ENCODE assay signal across 24 mouse cellular contexts in genomic region chr10:93564518-93565090, GRCm38 (mm10). TPM values are rescaled to one million over a fixed set of nuclear protein-coding genes. Genes with fewer than 3 reads are reported as not detected.
DNase-seq lines count a peak whose midpoint lies in the region; ATAC-seq lines count a peak whose summit lies in the region.
"Had no signal": no experiment of that assay in that cellular context is flagged by ENCODE, and none has a peak within 500 bp of the region (broad histone marks: within the 10 kb centered on the region; RNA-seq: fewer than 3 reads in every experiment).

No protein-coding gene starts in this region.

- H3K4me2 ChIP-seq in forebrain, embryonic 14.5 days (ENCODE audit: low read length), result no peak overlapping the region
- H3K4me2 ChIP-seq: embryonic facial prominence, embryonic 12.5 days; forebrain, embryonic 13.5 days had no signal

- peak; percentile 43 for DNase-seq in MEL-GATA-1-ER (ENCODE audit: extremely low read depth, low read depth)
- DNase-seq in adrenal gland, postnatal 14 days, result no peak
- no peak for DNase-seq in cerebellum, postnatal 4 days (ENCODE audit: low spot score in 2 of 2)
- DNase-seq in forebrain, embryonic 14.5 days (ENCODE audit: low spot score), result no peak
- DNase-seq: adrenal gland, adult 8-10 months; adrenal gland, postnatal 25 days; cerebellum, adult 11 months; cerebellum, adult 18-20 months; cerebellum, adult 8-10 months; cerebellum, adult 9-11 months; cerebellum, postnatal 25 days had no signal

- H3K4me1 ChIP-seq in forebrain, embryonic 14.5 days (ENCODE audit: control insufficient read depth, insufficient read depth, low read length), result no peaks in the 10 kb centered on the region
- H3K4me1 ChIP-seq: embryonic facial prominence, embryonic 12.5 days; forebrain, embryonic 13.5 days had no signal

- H3K9ac ChIP-seq in forebrain, embryonic 14.5 days (ENCODE audit: low read length), result no peak overlapping the region
- H3K9ac ChIP-seq: embryonic facial prominence, embryonic 12.5 days; forebrain, embryonic 13.5 days had no signal

- no peaks in the 10 kb centered on the region for H3K9me3 ChIP-seq in forebrain, embryonic 14.5 days (replicated peaks; ENCODE audit: control insufficient read depth, low read length)
- H3K9me3 ChIP-seq: embryonic facial prominence, embryonic 10.5 days; embryonic facial prominence, embryonic 12.5 days; forebrain, embryonic 13.5 days; G1E had no signal

- H3K27me3 ChIP-seq in forebrain, embryonic 14.5 days (replicated peaks; ENCODE audit: control insufficient read depth, insufficient read depth, low read length), result no peaks in the 10 kb centered on the region
- H3K27me3 ChIP-seq: CH12.LX; embryonic facial prominence, embryonic 12.5 days; forebrain, embryonic 13.5 days; Patski had no signal

- H3K36me3 ChIP-seq in forebrain, embryonic 14.5 days (ENCODE audit: control insufficient read depth, insufficient read depth, low read length), result no peaks in the 10 kb centered on the region
- H3K36me3 ChIP-seq: embryonic facial prominence, embryonic 10.5 days; embryonic facial prominence, embryonic 12.5 days; G1E had no signal

- peak; percentile 93 for ATAC-seq in granulocyte monocyte progenitor cell, adult 5-6 weeks (replicated peaks; ENCODE audit: poor library complexity, severe bottlenecking)
- ATAC-seq in megakaryocyte progenitor cell, adult 5-6 weeks (replicated peaks; ENCODE audit: poor library complexity), result peak; percentile 76
- no peak for ATAC-seq in forebrain, embryonic 14.5 days
- ATAC-seq: activated CD4-positive, CD25-positive, alpha-beta regulatory T cell, adult 4 months; forebrain, embryonic 13.5 days; forebrain, embryonic 16.5 days; Patski had no signal

- no peak overlapping the region for H3K27ac ChIP-seq in forebrain, embryonic 14.5 days (ENCODE audit: low read depth, low read length)
- H3K27ac ChIP-seq: embryonic facial prominence, embryonic 10.5 days; embryonic facial prominence, embryonic 12.5 days; forebrain, embryonic 13.5 days had no signal

- H3K4me3 ChIP-seq in forebrain, embryonic 14.5 days (ENCODE audit: low read depth, low read length), result no peak overlapping the region
- H3K4me3 ChIP-seq: embryonic facial prominence, embryonic 10.5 days; embryonic facial prominence, embryonic 12.5 days; forebrain, embryonic 13.5 days had no signal

- WGBS in forebrain, embryonic 14.5 days, result 92% methylated on average over 14 of the region's 14 CpGs

RNA-seq across cellular contexts. Expression of gene Ccdc38, which starts 24.2 kb away (rescaled TPM):
- total RNA-seq in granulocyte monocyte progenitor cell, adult 5-6 weeks (2014; fragmentation: Nextera tagmentation), result 0.13 TPM in 1 of 2 replicates, not detected in the other
- total RNA-seq in granulocyte monocyte progenitor cell, adult 5-6 weeks (2017), result 0.26 and 2.6 TPM in 2 replicates
- total RNA-seq in megakaryocyte progenitor cell, adult 5-6 weeks (2015), result 0.10 and 0.12 TPM in 2 replicates
- 0.04 and 0.20 TPM in 2 replicates for total RNA-seq in megakaryocyte progenitor cell, adult 5-6 weeks (2017)
- total RNA-seq in adrenal gland, postnatal 14 days (2021), result not detected in 2 replicates
- polyA plus RNA-seq in forebrain, embryonic 14.5 days (2014; fragmentation: Nextera tagmentation; extraction: Ambion mirVana), result 0.32 and 0.46 TPM in 2 replicates
- total RNA-seq: adrenal gland, adult 18-20 months; adrenal gland, postnatal 25 days; adrenal gland, postnatal 4 days had no signal
- polyA plus RNA-seq: cortical plate, adult 2 months; G1E had no signal

RNA-seq across cellular contexts. Expression of gene Amdhd1, which starts 24.8 kb away (rescaled TPM):
- not detected in 2 replicates for total RNA-seq in granulocyte monocyte progenitor cell, adult 5-6 weeks (2014; fragmentation: Nextera tagmentation)
- total RNA-seq in granulocyte monocyte progenitor cell, adult 5-6 weeks (2017), result 0.65 TPM in 1 of 2 replicates, not detected in the other
- total RNA-seq in megakaryocyte progenitor cell, adult 5-6 weeks (2015), result 0.17 and 0.68 TPM in 2 replicates
- 0.07 and 0.08 TPM in 2 replicates for total RNA-seq in megakaryocyte progenitor cell, adult 5-6 weeks (2017)
- 0.75 and 11.8 TPM in 2 replicates for total RNA-seq in adrenal gland, postnatal 14 days (2021)
- 0.18 TPM in 1 of 2 replicates, not detected in the other for polyA plus RNA-seq in forebrain, embryonic 14.5 days (2014; fragmentation: Nextera tagmentation; extraction: Ambion mirVana)
- total RNA-seq: adrenal gland, adult 18-20 months; adrenal gland, postnatal 25 days; G1E had no signal
- polyA plus RNA-seq: forebrain, embryonic 13.5 days; G1E had no signal

RNA-seq across cellular contexts. Expression of gene Snrpf, which starts 24.9 kb away (rescaled TPM):
- 231 and 253 TPM in 2 replicates for total RNA-seq in granulocyte monocyte progenitor cell, adult 5-6 weeks (2014; fragmentation: Nextera tagmentation)
- 215 and 233 TPM in 2 replicates for total RNA-seq in granulocyte monocyte progenitor cell, adult 5-6 weeks (2017)
- 188 and 192 TPM in 2 replicates for total RNA-seq in megakaryocyte progenitor cell, adult 5-6 weeks (2015)
- 284 and 295 TPM in 2 replicates for total RNA-seq in megakaryocyte progenitor cell, adult 5-6 weeks (2017)
- 18.2 and 23.6 TPM in 2 replicates for total RNA-seq in adrenal gland, postnatal 14 days (2021)
- polyA plus RNA-seq in forebrain, embryonic 14.5 days (2014; fragmentation: Nextera tagmentation; extraction: Ambion mirVana), result 103 and 123 TPM in 2 replicates
